Mouse (Mus musculus): ENCODE results near the gene Hyls1. TPM values are rescaled to one million over a fixed set of nuclear protein-coding genes. Genes with fewer than 3 reads are reported as not detected.

The Hyls1 gene
- polyA plus RNA-seq, 1 experiment from 2014 or later = 26.8 TPM

GRCm38 (mm10) chr9:35561583-35561982 lies 8.6 kb downstream of the Hyls1 start:
- 89% methylated on average over 6 of the region's 6 CpGs for WGBS
- Histone ChIP-seq H3K27me3 (no peaks in the 10 kb centered on the region), H3K36me3 (peaks cover 39% of the 10 kb centered on the region), H3K9ac (replicated peaks) (no peak overlapping the region), H3K4me2 (replicated peaks) (no peak overlapping the region), H3K4me1 (peaks cover 25% of the 10 kb centered on the region), H3K9me3 (no peaks in the 10 kb centered on the region), H3K27ac (replicated peaks) (no peak overlapping the region), H3K4me3 (no peak overlapping the region)
- ATAC-seq (replicated peaks) = no peak

- H3K4me2 ChIP-seq (replicated peaks) = no peak overlapping the region
Measured at GRCm38 (mm10) chr9:35561076-35561475, 9.1 kb downstream of the Hyls1 start.

GRCm38 (mm10) chr9:35559009-35559890 lies 10.9 kb downstream of the Hyls1 start:
- Histone ChIP-seq H3K4me3 (peak overlapping the region; percentile 85), H3K4me1 (peaks cover 25% of the 10 kb centered on the region), H3K36me3 (peaks cover 16% of the 10 kb centered on the region), H3K9ac (replicated peaks) (peak overlapping the region; percentile 68), H3K27ac (replicated peaks) (peak overlapping the region; percentile 77), H3K9me3 (no peaks in the 10 kb centered on the region), H3K4me2 (replicated peaks) (peak overlapping the region; percentile 91), H3K27me3 (no peaks in the 10 kb centered on the region)
- ATAC-seq (replicated peaks) = peak; percentile 94
- WGBS = 1% methylated on average over 31 of the region's 31 CpGs

More at GRCm38 (mm10) chr9:35561076-35561475, 9.1 kb downstream of the Hyls1 start:
- H3K36me3 ChIP-seq = peaks cover 34% of the 10 kb centered on the region
- H3K4me3 ChIP-seq = no peak overlapping the region
- no peak overlapping the region for H3K9ac ChIP-seq (replicated peaks)
- H3K4me1 ChIP-seq = peaks cover 25% of the 10 kb centered on the region
- H3K27ac ChIP-seq (replicated peaks) = no peak overlapping the region
- WGBS = 93% methylated on average over 11 of the region's 11 CpGs
- no peak for ATAC-seq (replicated peaks)
- H3K9me3 ChIP-seq = no peaks in the 10 kb centered on the region
- H3K27me3 ChIP-seq = no peaks in the 10 kb centered on the region

- no peaks in the 10 kb centered on the region for H3K9me3 ChIP-seq
- peak within 1 kb of the TSS; percentile 91 for H3K4me2 ChIP-seq (replicated peaks)
- peak within 1 kb of the TSS; percentile 68 for H3K9ac ChIP-seq (replicated peaks)
- peak within 1 kb of the TSS; percentile 77 for H3K27ac ChIP-seq (replicated peaks)
- peaks cover 25% of the 10 kb centered on the region for H3K4me1 ChIP-seq
- no peaks in the 10 kb centered on the region for H3K27me3 ChIP-seq
- H3K4me3 ChIP-seq = peak within 1 kb of the TSS; percentile 85
- peak; percentile 81 for ATAC-seq (replicated peaks)
- 1% methylated on average over 59 of the region's 59 CpGs for WGBS
- H3K36me3 ChIP-seq = peaks cover 16% of the 10 kb centered on the region
Measured at GRCm38 (mm10) chr9:35558257-35559008, 11.8 kb downstream of the Hyls1 start, which contains the start of the genes Ddx25 and Pus3. Gene Ddx25, minus strand, starts transcription at chr9:35558528. Gene Pus3, plus strand, starts transcription at chr9:35558595.

- no peak overlapping the region for H3K27ac ChIP-seq (replicated peaks)
- WGBS = 70% methylated on average over 12 of the region's 12 CpGs
- H3K9ac ChIP-seq (replicated peaks) = no peak overlapping the region
- H3K36me3 ChIP-seq = peaks cover 9% of the 10 kb centered on the region
- H3K4me2 ChIP-seq (replicated peaks) = no peak overlapping the region
- H3K27me3 ChIP-seq = no peaks in the 10 kb centered on the region
- ATAC-seq (replicated peaks) = no peak
- H3K9me3 ChIP-seq = no peaks in the 10 kb centered on the region
- no peak overlapping the region for H3K4me3 ChIP-seq
- H3K4me1 ChIP-seq = peaks cover 25% of the 10 kb centered on the region
Measured at GRCm38 (mm10) chr9:35556494-35557102, 13.6 kb downstream of the Hyls1 start.

GRCm38 (mm10) chr9:35548455-35548854 lies 21.7 kb downstream of the Hyls1 start:
- H3K27me3 ChIP-seq = no peaks in the 10 kb centered on the region
- ATAC-seq (replicated peaks) = no peak
- WGBS = 81% methylated on average over 9 of the region's 9 CpGs
- H3K4me1 ChIP-seq = no peaks in the 10 kb centered on the region
- no peak overlapping the region for H3K9ac ChIP-seq (replicated peaks)
- no peaks in the 10 kb centered on the region for H3K9me3 ChIP-seq
- H3K4me2 ChIP-seq (replicated peaks) = no peak overlapping the region
- peaks cover 8% of the 10 kb centered on the region; the same call in 1 of the 2 replicates for H3K36me3 ChIP-seq
- H3K4me3 ChIP-seq = no peak overlapping the region
- H3K27ac ChIP-seq (replicated peaks) = no peak overlapping the region

GRCm38 (mm10) chr9:35546745-35547144 lies 23.5 kb downstream of the Hyls1 start:
- no peak overlapping the region for H3K9ac ChIP-seq (replicated peaks)
- H3K27me3 ChIP-seq = no peaks in the 10 kb centered on the region
- H3K4me1 ChIP-seq = no peaks in the 10 kb centered on the region
- WGBS = 83% methylated on average over 9 of the region's 9 CpGs
- H3K4me2 ChIP-seq (replicated peaks) = no peak overlapping the region
- H3K27ac ChIP-seq (replicated peaks) = no peak overlapping the region
- H3K36me3 ChIP-seq = peaks cover 15% of the 10 kb centered on the region; the same call in 1 of the 2 replicates
- no peaks in the 10 kb centered on the region for H3K9me3 ChIP-seq
- H3K4me3 ChIP-seq = no peak overlapping the region
- ATAC-seq (replicated peaks) = no peak

GRCm38 (mm10) chr9:35545704-35546103 lies 24.5 kb downstream of the Hyls1 start:
- Histone ChIP-seq H3K9me3 (no peaks in the 10 kb centered on the region), H3K4me1 (no peaks in the 10 kb centered on the region), H3K27ac (replicated peaks) (no peak overlapping the region), H3K36me3 (peaks cover 15% of the 10 kb centered on the region; the same call in 1 of the 2 replicates), H3K27me3 (no peaks in the 10 kb centered on the region), H3K4me2 (replicated peaks) (no peak overlapping the region), H3K4me3 (no peak overlapping the region), H3K9ac (replicated peaks) (no peak overlapping the region)
- 76% methylated on average over 12 of the region's 12 CpGs for WGBS
- ATAC-seq (replicated peaks) = no peak

GRCm38 (mm10) chr9:35544666-35545065 lies 25.5 kb downstream of the Hyls1 start:
- ATAC-seq (replicated peaks) = no peak
- 84% methylated on average over 2 of the region's 2 CpGs for WGBS
- H3K9me3 ChIP-seq = no peaks in the 10 kb centered on the region

GRCm38 (mm10) chr9:35543099-35543860 lies 26.9 kb downstream of the Hyls1 start:
- Histone ChIP-seq H3K4me2 (replicated peaks) (no peak overlapping the region), H3K4me3 (no peak overlapping the region), H3K27ac (replicated peaks) (no peak overlapping the region), H3K9ac (replicated peaks) (no peak overlapping the region), H3K4me1 (no peaks in the 10 kb centered on the region; the same call in 1 of the 2 replicates), H3K36me3 (peaks cover 15% of the 10 kb centered on the region; the same call in 1 of the 2 replicates), H3K9me3 (no peaks in the 10 kb centered on the region), H3K27me3 (no peaks in the 10 kb centered on the region)
- ATAC-seq (replicated peaks) = no peak
- WGBS = 88% methylated on average over 14 of the region's 14 CpGs

More at GRCm38 (mm10) chr9:35544666-35545065, 25.5 kb downstream of the Hyls1 start:
- Histone ChIP-seq H3K9ac (replicated peaks) (no peak overlapping the region), H3K4me2 (replicated peaks) (no peak overlapping the region), H3K36me3 (peaks cover 15% of the 10 kb centered on the region; the same call in 1 of the 2 replicates), H3K27me3 (no peaks in the 10 kb centered on the region), H3K27ac (replicated peaks) (no peak overlapping the region), H3K4me1 (no peaks in the 10 kb centered on the region), H3K4me3 (no peak overlapping the region)

GRCm38 (mm10) chr9:35541941-35542340 lies 28.3 kb downstream of the Hyls1 start:
- no peak for ATAC-seq (replicated peaks)

More at GRCm38 (mm10) chr9:35541941-35542340, 28.3 kb downstream of the Hyls1 start:
- no peak overlapping the region for H3K4me3 ChIP-seq
- H3K9me3 ChIP-seq = no peaks in the 10 kb centered on the region
- H3K27ac ChIP-seq (replicated peaks) = no peak overlapping the region
- H3K4me1 ChIP-seq = no peaks in the 10 kb centered on the region; the same call in 1 of the 2 replicates
- peaks cover 15% of the 10 kb centered on the region; the same call in 1 of the 2 replicates for H3K36me3 ChIP-seq
- H3K27me3 ChIP-seq = no peaks in the 10 kb centered on the region
- H3K4me2 ChIP-seq (replicated peaks) = no peak overlapping the region
- WGBS = 77% methylated on average over 6 of the region's 6 CpGs
- no peak overlapping the region for H3K9ac ChIP-seq (replicated peaks)
